Mouse (Mus musculus): ENCODE measurements at regions not wholly inside any gene's neighbourhood (a gene's known extent, or its start where the extent isn't known, plus 50 kb on each side); places are given as distances from the start of the nearest gene placed in this dataset.

- TF ChIP-seq POLR2A (IDR thresholded peaks at IDR 0.05; ENCODE audit: borderline replicate concordance, low read depth, low read length) = no peak
- TF ChIP-seq CTCF (IDR thresholded peaks at IDR 0.05; ENCODE audit: low read depth, low read length) = no peak
These were observed 193.2 kb upstream of the Dkk2 start for GRCm38 (mm10) chr3:131891941-131892340.
